Mouse (Mus musculus) monocyte, adult 2 months (primary cell): ENCODE results near the gene Palm2.

ENCODE experiments used
- DNase-seq, 2 experiments: peaks; one replicate each; pipeline ENCODE4 v3.0.0; 2022; ENCODE audit warnings: low spot score in 2 of 2, low read depth in 1 of 2

Palm2 gene

GRCm38 (mm10) chr4:57612716-57613115, 178.7 kb downstream of the Palm2 start:
- no peak for DNase-seq

- DNase-seq = no peak
Measured at GRCm38 (mm10) chr4:57614686-57615085, 180.6 kb downstream of the Palm2 start.

- DNase-seq = no peak
Measured at GRCm38 (mm10) chr4:57618743-57619142, 184.7 kb downstream of the Palm2 start.

GRCm38 (mm10) chr4:57622816-57623215, 188.8 kb downstream of the Palm2 start:
- DNase-seq = no peak

- no peak for DNase-seq
Measured at GRCm38 (mm10) chr4:57624819-57625218, 190.8 kb downstream of the Palm2 start.

GRCm38 (mm10) chr4:57625306-57625705, 191.3 kb downstream of the Palm2 start:
- no peak for DNase-seq

- DNase-seq = no peak
Measured at GRCm38 (mm10) chr4:57625756-57626155, 191.7 kb downstream of the Palm2 start.

- no peak for DNase-seq
Measured at GRCm38 (mm10) chr4:57626921-57627320, 192.9 kb downstream of the Palm2 start.

GRCm38 (mm10) chr4:57632386-57632785, 198.3 kb downstream of the Palm2 start:
- DNase-seq = no peak

- DNase-seq = no peak
Measured at GRCm38 (mm10) chr4:57633052-57633451, 199.0 kb downstream of the Palm2 start.

- no peak for DNase-seq
Measured at GRCm38 (mm10) chr4:57634956-57635355, 200.9 kb downstream of the Palm2 start.

- no peak for DNase-seq
Measured at GRCm38 (mm10) chr4:57636782-57637482, 202.9 kb downstream of the Palm2 start.

GRCm38 (mm10) chr4:57637636-57638386, 203.8 kb downstream of the Palm2 start:
- no peak for DNase-seq

GRCm38 (mm10) chr4:57638941-57639340, 204.9 kb downstream of the Palm2 start:
- no peak for DNase-seq

- DNase-seq = no peak
Measured at GRCm38 (mm10) chr4:57640222-57640621, 206.2 kb downstream of the Palm2 start.

- no peak for DNase-seq
Measured at GRCm38 (mm10) chr4:57640971-57641370, 206.9 kb downstream of the Palm2 start.

GRCm38 (mm10) chr4:57650994-57651393, 216.9 kb downstream of the Palm2 start:
- no peak for DNase-seq

GRCm38 (mm10) chr4:57651547-57651946, 217.5 kb downstream of the Palm2 start:
- no peak for DNase-seq

GRCm38 (mm10) chr4:57652185-57652904, 218.3 kb downstream of the Palm2 start:
- DNase-seq = no peak

GRCm38 (mm10) chr4:57655966-57656365, 221.9 kb downstream of the Palm2 start:
- DNase-seq = no peak

GRCm38 (mm10) chr4:57656388-57656787, 222.3 kb downstream of the Palm2 start:
- no peak for DNase-seq

- DNase-seq = no peak
Measured at GRCm38 (mm10) chr4:57656861-57657260, 222.8 kb downstream of the Palm2 start.
